Mouse (Mus musculus) testis, postnatal 10 days (tissue): ENCODE data around the gene A730061H03Rik.

Experiments used
- DNase-seq: peaks from one replicate; pipeline ENCODE4 v3.0.0; 2021; ENCODE audit warnings: low spot score

The A730061H03Rik gene

GRCm38 (mm10) chr14:55560202-55561073 lies at the start of gene A730061H03Rik:
Gene A730061H03Rik, minus strand, starts transcription at chr14:55560406.
- DNase-seq = peak; percentile 98

- no peak for DNase-seq
Observed at GRCm38 (mm10) chr14:55608339-55608738, 48.1 kb upstream of the A730061H03Rik start.

- DNase-seq = no peak
Observed at GRCm38 (mm10) chr14:55605743-55606459, 45.7 kb upstream of the A730061H03Rik start.

- DNase-seq = no peak
Observed at GRCm38 (mm10) chr14:55604823-55605222, 44.6 kb upstream of the A730061H03Rik start.

GRCm38 (mm10) chr14:55603633-55604576 lies 43.7 kb upstream of the A730061H03Rik start:
- DNase-seq = peak; percentile 92

GRCm38 (mm10) chr14:55603271-55603632 lies 43.0 kb upstream of the A730061H03Rik start, which contains the start of gene Irf9:
Gene Irf9, plus strand, starts transcription at chr14:55603571.
- DNase-seq = no peak

GRCm38 (mm10) chr14:55598521-55599390 lies 38.5 kb upstream of the A730061H03Rik start:
- no peak for DNase-seq

- no peak for DNase-seq
Observed at GRCm38 (mm10) chr14:55596036-55596690, 36.0 kb upstream of the A730061H03Rik start.

GRCm38 (mm10) chr14:55592226-55592625 lies 32.0 kb upstream of the A730061H03Rik start:
- DNase-seq = no peak

GRCm38 (mm10) chr14:55591331-55591891 lies 31.2 kb upstream of the A730061H03Rik start, which contains the start of gene Rnf31:
Gene Rnf31, plus strand, starts transcription at chr14:55591708.
- peak; percentile 91 for DNase-seq

GRCm38 (mm10) chr14:55590748-55591330 lies 30.6 kb upstream of the A730061H03Rik start, which contains the start of gene Psme2:
Gene Psme2, minus strand, starts transcription at chr14:55591113.
- peak; percentile 92 for DNase-seq

GRCm38 (mm10) chr14:55589771-55590448 lies 29.7 kb upstream of the A730061H03Rik start:
- DNase-seq = no peak

- no peak for DNase-seq
Observed at GRCm38 (mm10) chr14:55589271-55589670, 29.1 kb upstream of the A730061H03Rik start.

GRCm38 (mm10) chr14:55586149-55586548 lies 25.9 kb upstream of the A730061H03Rik start:
- DNase-seq = no peak

- no peak for DNase-seq
Observed at GRCm38 (mm10) chr14:55585566-55585960, 25.4 kb upstream of the A730061H03Rik start.

- peak; percentile 83 for DNase-seq
Observed at GRCm38 (mm10) chr14:55584702-55585565, 24.7 kb upstream of the A730061H03Rik start, which contains the start of gene Emc9. Gene Emc9, minus strand, starts transcription at chr14:55585302.

- DNase-seq = no peak
Observed at GRCm38 (mm10) chr14:55584303-55584701, 24.1 kb upstream of the A730061H03Rik start.
